Mouse (Mus musculus) embryonic fibroblast, embryonic 13.5 days (primary cell): Measurements from ENCODE around the gene Yif1b.

ENCODE experiments used
- CTCF ChIP-seq: IDR thresholded peaks from 2 replicates; pipeline ENCODE4 v1.5.1; 2011; ENCODE audit warnings: mild to moderate bottlenecking, control low read depth, low read length, moderate library complexity, borderline replicate concordance; ENCODE audit not compliant: insufficient read depth
- POLR2A ChIP-seq: IDR thresholded peaks from 2 replicates; pipeline ENCODE4 v1.6.1; 2011; ENCODE audit warnings: low read depth, mild to moderate bottlenecking, control low read depth, low read length, moderate library complexity

DNA sequence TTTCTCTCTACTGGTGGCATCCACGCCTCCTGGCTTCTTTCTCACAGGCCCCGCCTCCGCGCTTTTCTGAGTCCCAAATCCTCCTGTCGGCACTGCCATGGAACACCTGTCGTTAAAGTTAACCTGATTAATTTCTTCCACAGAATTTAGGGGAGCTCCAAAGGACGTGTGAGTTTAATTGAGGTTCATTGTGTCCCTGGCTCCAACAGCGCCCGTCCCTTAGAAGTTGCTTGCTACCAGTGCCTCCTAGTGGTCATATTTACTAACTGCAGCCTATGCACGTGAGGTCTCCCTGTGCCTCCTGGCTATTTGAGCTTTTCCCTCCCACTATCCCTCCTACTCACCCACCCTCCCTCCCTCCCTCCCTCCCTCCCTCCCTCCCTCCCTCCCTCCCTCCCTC is 58.9 kb downstream of the Yif1b start:
- TF ChIP-seq CTCF, result peak; percentile 82; the same call in 1 of the 2 replicates
- TF ChIP-seq POLR2A, result no peak
